Mouse (Mus musculus): ENCODE measurements around the gene Slc35d2.

Slc35d2 gene

DNA sequence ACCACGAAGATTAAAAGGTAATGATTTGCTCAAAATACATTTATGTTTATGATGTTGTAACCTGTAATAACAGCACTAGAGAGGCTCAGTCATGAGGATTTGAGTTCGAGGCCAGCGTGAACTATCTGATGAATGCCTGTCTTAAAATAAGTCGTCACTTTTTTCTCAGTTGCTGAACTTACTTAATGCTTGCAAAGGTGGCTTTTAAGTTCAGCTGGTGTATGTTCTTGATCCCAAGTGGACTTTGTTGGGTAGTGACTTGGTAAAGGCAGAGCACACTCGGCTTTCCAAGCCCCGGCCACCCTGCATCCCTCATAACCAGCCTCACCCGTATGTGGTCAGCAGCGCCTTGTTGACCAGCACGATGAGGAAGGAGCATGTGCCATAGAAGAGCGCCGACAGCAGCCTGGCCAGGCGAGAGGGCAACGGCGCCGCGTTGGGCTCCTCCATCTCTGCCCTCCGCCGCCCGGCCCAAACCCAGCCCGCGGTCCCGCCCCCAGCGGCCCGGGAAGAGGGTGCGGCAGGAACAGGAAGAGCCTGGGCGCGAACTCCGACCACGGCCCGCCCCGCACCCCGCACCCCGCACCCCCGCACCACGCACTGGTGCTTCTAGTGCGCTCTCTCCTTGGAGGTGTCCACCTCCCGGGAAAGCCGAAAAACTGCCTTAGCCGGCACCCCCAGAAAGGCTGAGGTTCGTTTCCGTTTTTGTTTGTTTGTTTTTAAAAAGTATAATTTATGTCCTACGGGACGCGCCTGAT lies at the start of gene Slc35d2:
Slc35d2 (minus strand) TSS at position 511 of the 758 bp plus-strand sequence.
- ATAC-seq (ENCODE audit: insufficient number of reproducible peaks, low FRiP score, low TSS enrichment) = peak; percentile 58; the same call in 1 of the 2 replicates

DNA sequence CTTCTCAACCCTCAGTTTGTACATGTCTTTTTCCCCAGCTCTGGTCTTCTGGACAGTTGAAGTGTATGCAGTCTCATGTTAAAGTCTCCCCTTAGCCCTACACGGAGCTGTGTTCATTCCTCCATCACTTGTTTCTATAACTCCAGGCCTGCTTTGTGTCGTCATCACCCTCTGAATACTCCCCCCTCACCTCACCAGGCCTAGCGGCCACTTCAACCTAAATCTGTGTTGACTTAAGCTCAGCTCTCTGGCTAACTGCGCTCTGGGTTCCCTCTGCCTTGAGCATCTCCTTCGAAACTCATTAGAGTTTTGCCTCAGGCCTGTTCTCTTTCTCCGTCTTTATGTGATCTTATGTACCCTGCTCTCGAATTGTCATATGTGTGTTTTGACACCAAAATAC lies 48.8 kb upstream of the Slc35d2 start:
- ATAC-seq (ENCODE audit: insufficient number of reproducible peaks, low FRiP score, low TSS enrichment) = no peak

DNA sequence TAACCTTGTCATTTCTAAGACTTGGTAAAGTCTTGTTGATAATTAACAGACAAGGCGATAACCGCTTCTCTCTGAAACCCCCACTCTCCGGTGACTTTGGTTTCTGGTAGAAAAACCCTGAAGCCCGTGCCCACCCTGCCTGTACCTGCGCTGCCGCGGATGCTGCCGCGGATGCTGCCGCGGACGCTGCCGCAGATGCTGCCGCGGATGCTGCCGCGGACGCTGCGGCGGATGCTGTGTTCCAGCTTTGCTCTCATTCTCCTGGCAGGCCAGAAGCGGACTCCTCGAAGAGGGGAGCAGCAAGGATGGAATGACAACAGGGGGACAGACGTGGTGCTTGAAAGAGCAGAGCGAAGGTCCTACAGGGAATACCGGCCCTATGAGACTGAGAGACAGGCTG lies 40.6 kb upstream of the Slc35d2 start:
- ATAC-seq (ENCODE audit: insufficient number of reproducible peaks, low FRiP score, low TSS enrichment) = no peak

DNA sequence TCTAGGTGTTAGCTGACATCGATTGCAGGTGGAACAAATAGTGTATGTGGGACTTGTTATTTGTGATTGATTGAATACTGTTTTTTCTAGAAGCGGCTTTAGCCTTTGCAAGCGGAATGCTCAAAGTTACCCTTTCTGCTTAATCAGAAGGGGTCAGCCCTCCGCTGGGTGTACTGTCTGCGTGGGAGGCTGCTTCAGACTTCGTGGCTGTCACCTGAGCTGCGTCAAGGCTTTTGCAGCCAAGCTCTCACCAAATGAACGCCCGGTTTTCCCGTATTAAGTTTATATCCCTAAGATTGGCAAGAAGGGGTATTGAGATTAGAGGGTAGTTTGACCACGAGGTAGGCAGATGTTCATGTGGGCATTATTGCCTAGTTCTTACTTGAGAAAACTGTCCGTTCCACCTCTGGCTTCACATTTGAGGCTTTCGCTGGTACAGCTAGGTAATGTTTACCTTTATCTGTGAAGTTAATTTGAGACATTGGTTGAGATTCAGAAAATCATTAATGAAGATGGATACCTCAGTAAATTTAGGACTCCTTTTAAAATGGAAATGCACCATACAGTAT lies 34.1 kb upstream of the Slc35d2 start:
- ATAC-seq (ENCODE audit: insufficient number of reproducible peaks, low FRiP score, low TSS enrichment) = no peak

DNA sequence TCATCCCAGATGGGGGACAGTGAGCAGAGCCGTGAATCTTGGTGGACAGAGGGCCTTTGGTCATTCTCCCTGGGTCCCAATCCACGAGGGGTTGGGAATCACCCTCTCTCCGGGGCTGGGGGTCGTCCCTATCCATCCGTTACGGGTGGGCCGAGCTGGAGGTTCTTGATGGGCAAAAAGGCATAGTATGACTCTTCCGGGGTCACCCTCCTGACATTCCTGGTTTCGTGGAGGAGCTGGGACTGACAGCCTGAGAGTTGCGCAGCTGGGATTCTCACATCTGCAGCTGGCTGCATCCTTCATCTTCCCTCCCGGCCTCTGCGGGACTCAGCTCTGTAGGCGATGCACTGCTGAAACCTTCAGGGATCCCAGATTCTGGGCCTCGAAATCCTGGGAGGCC lies 33.5 kb upstream of the Slc35d2 start:
- ATAC-seq (ENCODE audit: insufficient number of reproducible peaks, low FRiP score, low TSS enrichment) = no peak

DNA sequence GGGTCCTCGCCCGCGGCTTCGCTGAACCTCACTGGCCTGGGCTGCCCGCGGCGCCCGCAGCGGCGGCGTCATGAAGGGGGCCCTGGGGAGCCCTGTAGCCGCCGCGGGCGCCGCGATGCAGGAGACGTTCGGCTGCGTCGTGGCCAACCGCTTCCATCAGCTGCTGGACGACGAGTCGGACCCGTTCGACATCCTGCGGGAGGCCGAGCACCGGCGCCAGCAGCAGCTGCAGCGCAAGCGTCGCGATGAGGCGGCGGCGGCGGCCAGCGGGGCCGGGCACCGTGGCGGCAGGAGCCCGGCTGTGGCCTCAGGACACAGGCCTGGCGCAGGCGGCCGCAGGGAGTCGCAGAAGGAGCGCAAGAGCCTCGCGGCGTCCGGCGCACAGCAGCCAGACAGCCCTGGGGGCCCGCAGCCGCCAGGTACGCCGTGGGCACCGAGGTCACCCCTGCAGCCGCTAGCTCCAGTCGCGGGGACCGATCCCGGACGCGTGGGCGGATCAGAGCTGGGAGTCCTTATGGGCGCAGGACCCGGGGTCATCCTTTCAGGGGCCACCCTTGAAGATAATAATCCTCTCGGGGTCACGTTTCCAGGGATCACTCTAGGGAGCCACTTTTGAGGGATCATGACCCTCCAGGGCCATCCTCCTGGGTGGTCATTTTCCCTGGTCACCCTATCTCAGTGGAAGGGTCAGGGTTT lies 32.9 kb upstream of the Slc35d2 start:
- peak; percentile 16; the same call in 1 of the 2 replicates for ATAC-seq (ENCODE audit: insufficient number of reproducible peaks, low FRiP score, low TSS enrichment)

DNA sequence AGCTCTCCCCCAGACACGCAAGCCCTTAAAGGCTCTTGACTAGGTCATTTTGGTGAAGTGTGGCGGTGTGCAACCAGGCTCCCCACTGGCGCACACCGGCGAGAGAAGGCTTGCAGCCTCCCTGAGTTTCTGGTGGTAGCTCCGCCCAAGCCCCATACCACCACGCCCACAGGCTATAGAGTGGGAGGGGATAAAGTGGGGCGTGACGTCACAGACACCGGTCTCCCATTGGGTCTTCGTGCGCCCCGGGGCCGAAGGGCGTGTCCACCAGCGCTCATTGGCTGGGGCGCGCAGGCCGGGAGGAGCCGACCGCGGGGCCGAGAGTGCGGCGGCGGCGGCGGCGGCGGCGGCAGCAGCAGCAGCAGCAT lies 32.4 kb upstream of the Slc35d2 start, which contains the start of gene Habp4:
Habp4 (plus strand) TSS at position 277 of the 368 bp plus-strand sequence.
- ATAC-seq (ENCODE audit: insufficient number of reproducible peaks, low FRiP score, low TSS enrichment) = peak; percentile 94

DNA sequence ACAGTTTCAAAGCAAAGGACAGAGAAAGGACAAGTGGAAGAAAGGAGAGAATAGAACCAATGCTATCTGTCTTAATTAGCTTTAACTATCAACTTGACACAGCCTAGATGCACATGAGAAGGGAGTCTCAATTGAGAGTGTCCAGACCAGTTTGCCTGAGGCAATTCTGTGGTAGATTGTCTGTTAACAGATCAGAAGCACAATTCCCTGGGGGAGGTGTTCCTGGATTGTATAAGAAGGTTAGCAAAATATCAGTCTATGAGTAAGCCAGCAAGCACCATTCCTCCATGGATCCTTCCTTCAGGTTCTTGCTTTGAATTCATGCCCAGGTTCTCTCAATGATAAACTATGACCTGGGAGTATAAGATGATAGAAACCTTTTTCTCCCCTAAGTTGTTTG lies 27.8 kb upstream of the Slc35d2 start:
- ATAC-seq (ENCODE audit: insufficient number of reproducible peaks, low FRiP score, low TSS enrichment) = no peak

DNA sequence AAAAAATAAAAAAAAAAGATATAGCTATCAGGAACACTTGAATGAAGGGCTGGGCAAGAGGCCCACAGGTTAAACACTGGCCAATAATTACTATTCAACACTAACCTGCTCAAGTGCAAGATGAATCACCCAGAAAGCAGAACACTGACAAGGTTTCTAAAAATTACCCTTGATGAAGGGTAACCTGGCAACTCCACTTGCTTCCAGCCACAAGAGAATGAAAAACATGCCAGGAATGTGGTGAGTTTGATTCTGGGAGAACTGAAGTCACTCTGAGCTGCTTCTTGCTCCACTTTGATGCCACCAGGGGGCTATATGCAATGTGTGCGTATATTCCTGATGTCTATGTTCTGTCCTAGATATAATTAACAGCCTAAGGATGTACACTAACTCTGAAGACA lies 26.0 kb upstream of the Slc35d2 start:
- no peak for ATAC-seq (ENCODE audit: insufficient number of reproducible peaks, low FRiP score, low TSS enrichment)

DNA sequence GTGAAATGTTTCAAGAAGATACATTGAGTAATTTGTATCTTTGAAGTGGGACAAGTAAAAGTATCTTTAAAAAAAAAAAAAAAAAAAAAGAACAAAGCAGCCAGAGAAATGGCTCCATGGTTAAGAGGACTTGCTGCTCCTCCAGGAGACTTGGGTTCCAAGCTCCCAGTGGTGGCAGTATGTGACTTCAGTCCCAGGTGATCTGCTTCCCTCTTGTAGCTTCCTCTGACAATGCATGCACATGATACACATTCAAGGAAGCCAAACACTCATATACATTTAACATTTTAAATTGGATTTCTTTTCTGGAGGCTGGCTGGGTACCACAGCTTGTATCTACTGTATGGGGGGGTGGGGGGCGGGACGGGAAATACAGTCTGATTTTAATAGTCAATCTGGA lies 25.5 kb upstream of the Slc35d2 start:
- ATAC-seq (ENCODE audit: insufficient number of reproducible peaks, low FRiP score, low TSS enrichment) = no peak

DNA sequence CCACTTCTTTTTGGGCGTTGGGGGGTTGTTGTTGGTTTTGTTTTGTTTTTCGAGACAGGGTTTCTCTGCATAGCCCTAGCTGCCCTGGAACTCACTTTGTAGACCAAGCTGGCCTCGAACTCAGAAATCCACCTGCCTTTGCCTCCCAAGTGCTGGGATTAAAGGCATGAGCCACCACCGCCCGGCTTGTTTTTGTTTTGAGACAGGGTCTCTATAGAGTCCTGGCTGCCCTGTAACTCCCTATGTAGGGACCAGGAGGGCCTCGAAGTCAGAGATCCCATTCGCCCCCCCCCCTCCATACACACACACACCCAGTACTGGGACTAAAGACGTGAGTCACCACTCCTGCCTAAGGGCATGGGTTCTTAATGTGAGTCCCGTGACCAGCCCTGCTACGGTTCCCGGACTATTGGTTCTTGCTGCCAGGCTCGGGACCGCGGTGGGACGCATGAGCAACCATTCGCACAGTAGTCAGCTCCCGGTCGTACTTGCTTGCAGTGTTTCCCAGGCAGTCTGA lies 24.6 kb upstream of the Slc35d2 start:
- no peak for ATAC-seq (ENCODE audit: insufficient number of reproducible peaks, low FRiP score, low TSS enrichment)

DNA sequence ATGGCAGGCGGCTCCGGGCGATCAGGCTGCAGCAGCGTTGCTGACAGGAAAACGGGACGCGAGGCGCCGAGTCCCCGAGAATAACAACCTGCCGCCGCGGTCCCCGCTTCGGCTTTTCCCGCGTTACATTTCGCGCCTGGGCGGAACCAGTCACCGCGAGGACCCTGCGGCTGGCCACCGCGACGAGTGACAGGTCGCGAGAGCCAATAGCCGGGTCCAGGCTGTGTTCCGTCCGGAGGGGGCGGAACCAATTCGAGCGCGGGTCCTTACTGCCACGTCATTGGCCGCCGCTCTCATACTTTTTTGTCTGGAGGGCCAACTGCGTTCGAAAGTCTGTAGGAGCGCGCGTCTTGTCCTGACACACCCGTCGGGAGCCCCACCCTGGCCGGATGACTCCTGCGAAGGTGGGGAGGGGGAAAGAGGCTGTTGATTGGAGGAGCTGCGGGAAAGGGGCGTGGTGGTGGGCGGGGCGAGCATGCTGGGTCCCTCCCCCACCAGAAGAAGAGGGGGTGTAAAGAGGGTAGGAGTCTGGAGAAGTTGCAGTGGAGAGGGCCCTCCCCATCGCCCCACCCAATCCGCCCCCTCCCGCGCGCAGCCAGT lies 24.0 kb upstream of the Slc35d2 start, which contains the start of gene Zfp367:
Zfp367 (minus strand) TSS at position 120 of the 600 bp plus-strand sequence.
- ATAC-seq (ENCODE audit: insufficient number of reproducible peaks, low FRiP score, low TSS enrichment) = peak; percentile 98

DNA sequence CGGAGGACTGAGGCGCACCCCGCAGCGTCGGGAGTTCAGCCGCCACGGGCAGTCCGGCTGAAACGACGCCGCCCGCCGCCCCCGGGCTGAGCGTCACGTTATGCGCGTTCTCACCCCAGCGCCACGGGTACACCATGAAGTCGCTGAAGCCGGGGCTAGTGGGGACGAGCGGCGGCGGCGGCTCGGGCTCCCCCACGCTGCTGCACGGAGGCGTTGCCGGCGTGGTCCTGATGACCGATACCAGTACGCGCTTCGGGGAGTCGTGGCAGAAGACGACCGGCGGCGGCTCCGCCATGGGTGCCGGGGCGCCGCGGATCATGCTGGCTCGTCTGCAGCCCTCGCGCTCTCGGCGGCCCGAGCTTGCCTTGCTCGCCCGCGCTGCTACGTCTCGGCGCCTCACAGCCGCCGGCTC lies 23.5 kb upstream of the Slc35d2 start:
- peak; percentile 15 for ATAC-seq (ENCODE audit: insufficient number of reproducible peaks, low FRiP score, low TSS enrichment)

DNA sequence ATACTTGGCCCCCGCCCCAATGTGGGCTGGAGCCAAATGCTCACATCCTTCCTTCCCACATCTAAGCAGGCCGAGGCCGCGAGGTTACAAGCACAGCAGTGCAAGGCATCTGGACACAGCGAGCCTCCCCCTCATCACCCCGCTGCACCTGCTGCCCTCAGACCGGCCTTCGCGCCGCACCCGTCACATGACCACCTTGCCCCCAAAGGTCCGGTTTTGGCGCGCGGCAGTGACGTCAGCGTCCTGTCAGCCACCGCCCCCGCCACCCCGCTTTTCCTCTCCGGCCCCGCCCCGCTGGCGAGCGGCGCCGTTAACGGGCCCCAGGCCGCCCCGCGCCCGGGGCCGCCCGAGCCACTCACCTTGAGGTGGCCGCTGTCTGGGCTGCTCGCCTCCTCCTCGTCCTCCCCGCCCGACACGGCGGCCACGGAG lies 23.1 kb upstream of the Slc35d2 start:
- peak; percentile 41 for ATAC-seq (ENCODE audit: insufficient number of reproducible peaks, low FRiP score, low TSS enrichment)

DNA sequence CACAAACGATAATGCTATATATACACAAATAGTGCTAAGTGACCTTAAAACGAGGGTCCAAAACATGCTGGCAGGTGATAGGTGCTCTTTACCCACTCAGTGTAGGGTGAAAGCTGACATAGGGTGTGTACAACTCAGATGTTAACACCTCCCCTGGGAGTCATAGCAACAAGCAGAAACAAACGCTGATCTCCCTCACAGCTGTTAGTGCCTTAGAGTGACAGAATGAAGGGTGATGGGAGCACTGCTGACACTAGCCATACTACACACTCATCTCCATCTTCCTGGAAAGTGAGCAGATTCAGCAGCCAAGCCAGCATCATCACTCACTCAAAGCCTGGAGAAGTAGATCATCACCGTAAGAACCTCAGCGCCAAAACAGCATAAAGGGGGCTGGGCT lies 21.0 kb upstream of the Slc35d2 start:
- ATAC-seq (ENCODE audit: insufficient number of reproducible peaks, low FRiP score, low TSS enrichment) = no peak

DNA sequence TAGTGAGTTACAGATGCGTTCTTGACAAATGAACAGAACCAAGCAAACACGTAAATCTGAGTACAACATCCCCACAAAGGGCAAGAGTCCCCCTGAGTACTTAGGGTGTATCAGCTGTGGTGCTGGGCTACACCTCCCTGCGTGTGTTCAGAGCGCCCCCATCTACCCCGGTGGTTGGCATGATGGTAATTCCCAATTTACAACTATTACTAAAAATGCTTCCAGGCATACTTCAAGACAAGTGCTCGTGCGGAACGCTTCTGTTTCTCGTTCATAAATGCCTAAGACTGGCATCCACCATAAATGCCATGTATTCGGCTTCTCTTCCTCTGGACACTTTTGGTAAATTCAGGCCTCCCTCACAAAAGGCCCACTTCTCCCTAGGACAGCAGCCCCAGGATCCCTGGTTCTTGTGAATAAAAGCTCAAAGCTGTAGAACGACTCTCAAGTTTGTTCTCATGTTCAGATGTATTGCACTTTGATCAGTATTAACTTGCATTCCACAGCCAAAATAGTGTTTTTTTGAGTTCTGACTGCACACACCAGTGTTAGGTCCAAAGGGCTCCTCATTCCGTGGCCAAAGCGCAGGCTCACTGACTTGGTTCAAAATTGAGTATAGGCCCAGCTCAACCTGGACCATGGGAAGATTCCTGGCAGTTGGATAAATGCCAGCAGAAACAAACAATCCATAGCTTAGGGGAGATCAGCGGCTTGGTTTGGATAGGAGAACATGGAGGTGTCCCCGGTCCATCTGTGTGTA lies 628 bp upstream of the Slc35d2 start:
- no peak for ATAC-seq (ENCODE audit: insufficient number of reproducible peaks, low FRiP score, low TSS enrichment)

DNA sequence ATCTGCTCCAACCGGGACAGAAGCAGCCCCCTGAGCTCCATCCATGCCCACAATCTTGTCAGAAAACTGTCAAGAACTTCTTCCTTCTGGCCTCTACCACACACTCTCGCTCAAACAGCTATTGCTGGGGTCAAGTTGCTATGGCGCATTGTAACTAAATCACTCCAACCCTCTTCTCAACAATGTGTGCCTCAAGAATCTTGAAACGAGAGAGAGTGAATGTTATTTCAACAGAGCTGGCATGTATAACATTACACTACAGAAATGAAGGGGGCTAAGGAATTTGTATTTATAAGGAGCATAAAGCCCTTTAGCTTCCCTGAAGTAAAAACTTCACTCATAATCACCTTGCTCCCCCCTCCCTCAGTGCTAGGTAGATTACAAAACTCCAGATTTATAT lies 2.9 kb downstream of the Slc35d2 start:
- ATAC-seq (ENCODE audit: insufficient number of reproducible peaks, low FRiP score, low TSS enrichment) = no peak

DNA sequence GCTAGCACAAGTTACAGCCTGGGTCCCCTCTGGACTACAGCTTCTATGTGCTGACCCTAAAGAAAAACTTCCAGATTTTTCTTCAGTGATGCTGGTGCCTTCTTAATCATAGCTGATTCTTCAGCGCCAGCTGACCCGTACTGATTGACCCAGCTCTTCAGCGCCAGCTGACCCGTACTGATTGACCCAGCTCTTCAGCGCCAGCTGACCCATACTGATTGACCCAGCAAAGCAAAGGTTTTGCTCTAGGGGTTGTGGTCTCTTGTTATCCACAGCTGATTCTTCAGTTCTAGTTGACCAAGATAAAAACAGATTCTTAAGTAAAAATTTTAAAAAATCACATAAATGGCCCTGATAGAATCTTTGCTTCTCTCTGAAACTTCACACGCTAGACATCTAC lies 4.3 kb downstream of the Slc35d2 start:
- no peak for ATAC-seq (ENCODE audit: insufficient number of reproducible peaks, low FRiP score, low TSS enrichment)

DNA sequence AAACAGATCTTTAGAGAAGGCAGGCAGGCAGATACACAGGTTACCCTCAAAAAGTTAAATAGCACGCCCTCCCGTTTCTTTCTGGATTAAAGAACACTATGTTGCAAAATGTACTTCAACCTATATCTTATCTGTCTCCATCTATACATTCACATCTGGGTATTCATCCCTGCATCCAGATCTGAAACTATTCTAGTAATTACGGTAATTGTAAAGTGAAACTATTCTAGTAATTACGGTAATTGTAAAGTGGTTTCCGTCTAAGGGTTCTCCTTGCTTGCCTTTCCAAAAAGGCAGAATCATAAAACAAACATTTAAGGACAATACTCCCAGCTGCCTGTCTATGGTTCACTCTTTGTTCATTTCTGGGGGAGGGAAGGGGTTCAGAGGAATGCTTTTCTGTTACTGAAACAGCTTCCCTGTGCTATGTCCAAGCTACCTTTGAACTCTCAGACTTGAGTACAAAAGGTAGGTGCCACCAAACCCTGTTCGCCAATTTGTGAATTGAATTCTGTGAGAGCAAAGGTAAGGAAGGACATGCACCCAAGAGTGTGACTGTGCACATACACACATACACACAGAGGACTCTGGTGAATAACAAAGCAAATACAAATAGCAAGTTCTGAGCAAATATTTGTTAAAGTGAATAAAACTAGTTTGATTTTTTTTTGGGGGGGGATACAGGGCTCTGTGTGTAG lies 5.5 kb downstream of the Slc35d2 start:
- no peak for ATAC-seq (ENCODE audit: insufficient number of reproducible peaks, low FRiP score, low TSS enrichment)

Data from cerebellum, adult (tissue).